Mouse (Mus musculus) MEL (cell line): Measurements from ENCODE around the gene Dohh. TPM values are rescaled to one million over a fixed set of nuclear protein-coding genes. Genes with fewer than 3 reads are reported as not detected.

Experiments
- DNase-seq: peaks from one replicate; pipeline ENCODE4 v3.0.0; 2011; ENCODE audit warnings: low read depth, low spot score
- H3K27ac ChIP-seq: 2 replicates; pipeline ENCODE4 v1.5.1; 2012; ENCODE audit warnings: low read depth, mild to moderate bottlenecking, control low read depth, low read length, moderate library complexity; ENCODE audit not compliant: control insufficient read depth
- H3K27me3 ChIP-seq, 2 experiments: fragments of 150-350 bp in 1 of 2; sonication (generic) in 1 of 2; 2 replicates each; pipeline ENCODE4 v1.6.1; 2012; ENCODE audit warnings: low read length in 2 of 2, mild to moderate bottlenecking in 2 of 2, improper control_type of control experiment in 1 of 2, moderate library complexity in 1 of 2; ENCODE audit not compliant: insufficient read depth in 2 of 2, control insufficient read depth in 1 of 2
- H3K36me3 ChIP-seq, 2 experiments: 2 replicates each; pipeline ENCODE4 v1.6.1; 2012 to 2014; ENCODE audit warnings: low read length in 2 of 2, improper control_type of control experiment in 1 of 2, inconsistent platforms in 1 of 2, mild to moderate bottlenecking in 1 of 2; ENCODE audit not compliant: insufficient read depth in 2 of 2, control insufficient read depth in 1 of 2
- H3K4me1 ChIP-seq, 2 experiments: fragments of 150-350 bp in 1 of 2; sonication (generic) in 1 of 2; 2 replicates each; pipeline ENCODE4 v1.6.1; 2012; ENCODE audit warnings: low read length in 2 of 2, improper control_type of control experiment in 1 of 2, mild to moderate bottlenecking in 1 of 2; ENCODE audit not compliant: insufficient read depth in 2 of 2, control insufficient read depth in 1 of 2
- H3K4me3 ChIP-seq, 2 experiments: fragments of 150-350 bp in 1 of 2; sonication (generic) in 1 of 2; 2 replicates each; pipeline ENCODE4 v1.5.1; 2012; ENCODE audit warnings: low read depth in 2 of 2, low read length in 2 of 2, mild to moderate bottlenecking in 2 of 2, moderate library complexity in 2 of 2, control low read depth in 1 of 2, improper control_type of control experiment in 1 of 2; ENCODE audit not compliant: control insufficient read depth in 1 of 2, insufficient read depth in 1 of 2
- H3K79me2 ChIP-seq: 2 replicates; pipeline ENCODE4 v1.6.1; 2012; ENCODE audit warnings: mild to moderate bottlenecking, low read length, moderate library complexity; ENCODE audit not compliant: control insufficient read depth, poor library complexity, insufficient read depth
- H3K9ac ChIP-seq: 2 replicates; pipeline ENCODE4 v1.6.1; 2012; ENCODE audit warnings: low read depth, mild to moderate bottlenecking, control low read depth, low read length, moderate library complexity; ENCODE audit not compliant: control insufficient read depth, poor library complexity, severe bottlenecking
- H3K9me3 ChIP-seq: fragments of 150-350 bp; sonication (generic); replicated peaks from 2 replicates; pipeline ENCODE4 v1.6.1; 2012; ENCODE audit warnings: mild to moderate bottlenecking, low read length, improper control_type of control experiment, moderate library complexity; ENCODE audit not compliant: insufficient read depth
- BHLHE40 ChIP-seq: IDR thresholded peaks from 2 replicates; pipeline ENCODE4 v1.6.1; 2012; ENCODE audit warnings: low read depth, mild to moderate bottlenecking, inconsistent platforms, low read length, improper control_type of control experiment, borderline replicate concordance
- CHD1 ChIP-seq: IDR thresholded peaks from 2 replicates; pipeline ENCODE4 v1.6.1; 2012; ENCODE audit warnings: low read depth, mild to moderate bottlenecking, inconsistent platforms, low read length, improper control_type of control experiment
- CTCF ChIP-seq, 3 experiments: IDR thresholded peaks in 2 of 3; conservative IDR thresholded peaks in 1 of 3; 2 replicates each; pipeline ENCODE4 v1.5.1; 2011 to 2012; ENCODE audit warnings: low read length in 3 of 3, low read depth in 2 of 3, mild to moderate bottlenecking in 2 of 3, improper control_type of control experiment in 1 of 3, inconsistent platforms in 1 of 3, mixed read lengths in 1 of 3, moderate library complexity in 1 of 3; ENCODE audit not compliant: control insufficient read depth in 1 of 3, insufficient read depth in 1 of 3, poor library complexity in 1 of 3, severe bottlenecking in 1 of 3
- GATA1 ChIP-seq: IDR thresholded peaks from 2 replicates; pipeline ENCODE4 v1.6.1; 2011; ENCODE audit warnings: low read depth, low read length, improper control_type of control experiment
- HCFC1 ChIP-seq: IDR thresholded peaks from 2 replicates; pipeline ENCODE4 v1.6.1; 2012; ENCODE audit warnings: low read depth, mild to moderate bottlenecking, inconsistent platforms, low read length, improper control_type of control experiment, moderate library complexity
- MXI1 ChIP-seq: IDR thresholded peaks from 2 replicates; pipeline ENCODE4 v1.6.1; 2011; ENCODE audit warnings: mild to moderate bottlenecking, low read depth, low read length, improper control_type of control experiment
- MYB ChIP-seq: IDR thresholded peaks from 2 replicates; pipeline ENCODE4 v1.6.1; 2011; ENCODE audit warnings: mild to moderate bottlenecking, low read depth, low read length, improper control_type of control experiment
- MYC ChIP-seq: IDR thresholded peaks from 2 replicates; pipeline ENCODE4 v1.6.1; 2011; ENCODE audit warnings: low read depth, mild to moderate bottlenecking, low read length, improper control_type of control experiment, moderate library complexity
- NRF1 ChIP-seq: IDR thresholded peaks from 2 replicates; pipeline ENCODE4 v1.6.1; 2014; ENCODE audit warnings: low read depth, mild to moderate bottlenecking, inconsistent platforms, low read length, improper control_type of control experiment, moderate library complexity; ENCODE audit not compliant: poor library complexity, insufficient read depth, severe bottlenecking
- POLR2A ChIP-seq, 2 experiments: IDR thresholded peaks; 2 replicates each; pipeline ENCODE4 v1.6.1; 2011 to 2012; ENCODE audit warnings: low read length in 2 of 2, mild to moderate bottlenecking in 2 of 2, control low read depth in 1 of 2, improper control_type of control experiment in 1 of 2, low read depth in 1 of 2, moderate library complexity in 1 of 2; ENCODE audit not compliant: control insufficient read depth in 1 of 2, insufficient read depth in 1 of 2, poor library complexity in 1 of 2
- POLR2AphosphoS2 ChIP-seq: IDR thresholded peaks from 2 replicates; pipeline ENCODE4 v1.6.1; 2011; ENCODE audit warnings: low read length, improper control_type of control experiment
- POLR2AphosphoS5 ChIP-seq: IDR thresholded peaks from 2 replicates; pipeline ENCODE4 v1.6.1; 2012; ENCODE audit warnings: low read depth, borderline replicate concordance, mild to moderate bottlenecking, inconsistent platforms, low read length, moderate library complexity, mixed read lengths
- RCOR1 ChIP-seq: IDR thresholded peaks from 2 replicates; pipeline ENCODE4 v1.6.1; 2012; ENCODE audit warnings: low read depth, mild to moderate bottlenecking, inconsistent platforms, low read length, improper control_type of control experiment
- USF1 ChIP-seq: IDR thresholded peaks from 2 replicates; pipeline ENCODE4 v1.6.1; 2014; ENCODE audit warnings: low read depth, mild to moderate bottlenecking, inconsistent platforms, low read length, improper control_type of control experiment, moderate library complexity
- ZC3H11A ChIP-seq: IDR thresholded peaks from 2 replicates; pipeline ENCODE4 v1.6.1; 2012; ENCODE audit warnings: low read depth, mild to moderate bottlenecking, inconsistent platforms, low read length, improper control_type of control experiment
- ZKSCAN1 ChIP-seq: IDR thresholded peaks from 2 replicates; pipeline ENCODE4 v1.6.1; 2012; ENCODE audit warnings: low read depth, mild to moderate bottlenecking, inconsistent platforms, low read length, improper control_type of control experiment, moderate library complexity
- ZMIZ1 ChIP-seq: IDR thresholded peaks from 2 replicates; pipeline ENCODE4 v1.6.1; 2012; ENCODE audit warnings: low read depth, mild to moderate bottlenecking, inconsistent platforms, low read length, improper control_type of control experiment, moderate library complexity
- polyA plus RNA-seq, 2 experiments: library from polyadenylated mRNA; stranded (reverse) in 1 of 2; unstranded in 1 of 2; fragments of >175 nt in 1 of 2; fragments of >200 nt in 1 of 2; gene quantifications; 2 replicates each; pipeline versions ENCODE4 v1.2.1 to v1.2.4; 2012; ENCODE audit warnings: low replicate concordance in 2 of 2, low read depth in 1 of 2; ENCODE audit not compliant: insufficient read length in 2 of 2, insufficient read depth in 1 of 2, missing spikeins in 1 of 2
- total RNA-seq: library from RNA; depleted of rRNA; stranded (reverse); fragments of 300-350 nt; gene quantifications from 2 replicates; pipeline ENCODE4 v1.2.3, GENCODE M21; 2012

Dohh gene
- total and polyA plus RNA-seq, 3 experiments = 145 to 153 TPM; not detected in 1

DNA sequence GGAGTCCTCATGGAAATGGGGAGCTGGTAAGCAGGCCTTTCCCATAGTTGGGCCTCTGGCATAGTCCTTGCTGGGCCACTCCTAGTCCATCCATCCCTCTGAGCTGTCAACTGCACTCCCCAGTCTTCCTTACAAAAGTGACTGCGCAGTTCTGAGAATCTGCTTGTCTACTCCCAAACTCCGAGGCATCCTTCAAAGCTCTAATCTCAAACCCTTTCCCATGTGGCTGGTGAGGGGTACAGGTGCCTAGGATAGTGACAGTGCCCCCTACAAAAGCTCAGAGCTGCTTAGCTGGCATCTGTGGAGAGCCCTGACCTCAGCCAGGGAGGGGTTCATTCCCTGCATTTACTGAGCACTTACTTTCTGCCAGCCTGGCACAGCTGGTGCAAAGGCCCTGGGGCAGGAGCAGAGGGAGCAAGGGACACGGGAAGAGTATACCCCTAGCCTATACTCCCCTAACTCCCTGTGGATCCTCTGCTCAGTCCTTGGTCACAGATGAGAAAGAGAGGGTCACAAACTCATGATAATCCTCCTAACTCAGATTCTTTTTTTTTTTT, 38.5 kb downstream of the Dohh start:
- TF ChIP-seq GATA1 (no peak), ZC3H11A (no peak), POLR2AphosphoS5 (no peak), POLR2AphosphoS2 (no peak), POLR2A (IDR thresholded peaks at IDR 0.05; ENCODE audit: control insufficient read depth in 1 of 2, insufficient read depth in 1 of 2, low read depth in 1 of 2, low read length in 2 of 2, poor library complexity in 1 of 2) (no peak), CTCF (IDR thresholded peaks at IDR 0.05 in 2 of 3, conservative IDR thresholded peaks at IDR 0.05 in 1 of 3; ENCODE audit: control insufficient read depth in 1 of 3, insufficient read depth in 1 of 3, low read depth in 2 of 3, low read length in 3 of 3, poor library complexity in 1 of 3, severe bottlenecking in 1 of 3) (no peak), HCFC1 (no peak), RCOR1 (no peak), MXI1 (no peak), NRF1 (no peak), MYC (no peak), CHD1 (no peak), BHLHE40 (no peak), MYB (no peak), ZMIZ1 (no peak), USF1 (no peak)
- no peak overlapping the region for H3K9ac ChIP-seq
- H3K4me1 ChIP-seq = peaks cover 0 to 5% of the 10 kb centered on the region in 2 experiments; a peak in 1 of 4 replicates
- no peaks in the 10 kb centered on the region for H3K27me3 ChIP-seq
- no peaks in the 10 kb centered on the region; a peak in 1 of 4 replicates for H3K36me3 ChIP-seq
- H3K9me3 ChIP-seq = no peaks in the 10 kb centered on the region
- H3K4me3 ChIP-seq = no peak overlapping the region
- DNase-seq = no peak
- peaks cover 7% of the 10 kb centered on the region for H3K79me2 ChIP-seq
- H3K27ac ChIP-seq = no peak overlapping the region

DNA sequence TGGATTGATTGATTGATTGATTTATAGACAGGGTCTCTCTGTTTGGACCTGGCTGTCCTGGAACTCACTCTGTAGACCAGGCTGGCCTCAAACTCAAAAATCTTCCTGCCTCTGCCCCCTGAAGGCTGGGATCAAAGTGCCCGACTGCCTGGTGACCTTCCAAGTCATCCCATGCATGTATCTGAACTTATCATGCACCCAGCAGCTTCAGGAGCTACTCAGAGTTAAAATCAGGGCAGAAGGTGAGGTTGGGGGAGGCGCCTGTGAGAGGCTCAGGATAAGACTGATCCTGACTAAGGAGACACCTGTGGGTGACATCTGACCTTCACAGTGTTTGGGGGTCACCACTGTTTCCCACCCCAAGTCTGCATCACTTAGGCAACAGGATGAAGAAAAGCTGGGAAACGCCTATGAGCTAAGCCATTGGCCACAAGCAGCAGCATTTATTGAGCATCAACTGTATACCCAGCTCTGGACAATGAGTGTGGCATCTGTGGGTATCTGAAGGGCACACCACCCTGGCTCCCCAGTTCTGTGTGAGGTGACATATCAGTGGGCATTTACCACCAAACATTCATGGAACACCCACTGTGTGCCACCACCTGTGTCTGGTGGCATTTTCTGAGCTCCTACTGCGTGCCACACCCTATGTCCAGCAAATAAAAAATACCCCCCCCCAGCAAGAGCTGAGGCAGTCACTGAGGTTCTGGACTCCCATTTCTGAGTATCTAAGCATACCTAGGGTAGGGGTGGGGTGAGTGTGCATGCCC, 39.4 kb downstream of the Dohh start:
- Histone ChIP-seq H3K27ac (no peak overlapping the region), H3K79me2 (peaks cover 7% of the 10 kb centered on the region), H3K4me3 (no peak overlapping the region)
- DNase-seq = no peak
- TF ChIP-seq ZKSCAN1 (0 out of 2 replicates have a peak, but pooled peaks have one; percentile 55), RCOR1 (no peak)
- TF ChIP-seq, all 39 proteins: peak for 1
- Histone ChIP-seq H3K36me3 (no peaks in the 10 kb centered on the region; a peak in 1 of 4 replicates), H3K9me3 (no peaks in the 10 kb centered on the region), H3K9ac (no peak overlapping the region), H3K4me1 (peaks cover 0 to 5% of the 10 kb centered on the region in 2 experiments; a peak in 1 of 4 replicates), H3K27me3 (no peaks in the 10 kb centered on the region)
